Mouse (Mus musculus): ENCODE measurements around the gene Gmcl1.

- TF ChIP-seq MYC (IDR thresholded peaks at IDR 0.05; ENCODE audit: low read depth, low read length) (no peak), RAD21 (IDR thresholded peaks at IDR 0.05; ENCODE audit: low read depth, low read length) (no peak), MAFK (IDR thresholded peaks at IDR 0.05; ENCODE audit: borderline replicate concordance, low read depth, low read length) (no peak), GABPA (IDR thresholded peaks at IDR 0.05; ENCODE audit: low read depth, low read length) (no peak), MXI1 (IDR thresholded peaks at IDR 0.05; ENCODE audit: low read depth, low read length) (no peak; the same call in 1 of the 2 replicates), CTCF (IDR thresholded peaks at IDR 0.05 in 2 of 3, conservative IDR thresholded peaks at IDR 0.05 in 1 of 3; ENCODE audit: control insufficient read depth in 1 of 3, insufficient read depth in 1 of 3, low read depth in 2 of 3, low read length in 3 of 3, poor library complexity in 1 of 3, severe bottlenecking in 1 of 3) (no peak), HCFC1 (IDR thresholded peaks at IDR 0.05; ENCODE audit: low read depth, low read length) (no peak), POLR2A (IDR thresholded peaks at IDR 0.05; ENCODE audit: control insufficient read depth in 1 of 2, insufficient read depth in 1 of 2, low read depth in 1 of 2, low read length in 2 of 2, poor library complexity in 1 of 2) (no peak), MEF2A (IDR thresholded peaks at IDR 0.05; ENCODE audit: extremely low read depth, insufficient replicate concordance, low read depth, low read length, poor library complexity, severe bottlenecking) (no peak), RCOR1 (IDR thresholded peaks at IDR 0.05; ENCODE audit: low read depth, low read length) (no peak), TAL1 (IDR thresholded peaks at IDR 0.05; ENCODE audit: low read length) (no peak)
Measured at GRCm38 (mm10) chr6:86732276-86733173, 658 bp downstream of the Gmcl1 start.

Data from MEL (cell line).